Mouse (Mus musculus) CH12.LX (cell line): ENCODE data around the gene Cmklr1. TPM values are rescaled to one million over a fixed set of nuclear protein-coding genes. Genes with fewer than 3 reads are reported as not detected.

Experiments
- DNase-seq: peaks from one replicate; pipeline ENCODE4 v3.0.0-alpha.2; 2013; ENCODE audit errors: extremely low read depth
- H3K27ac ChIP-seq: 2 replicates; pipeline ENCODE4 v1.5.1; 2012; ENCODE audit warnings: low read depth, mild to moderate bottlenecking, control low read depth, moderate library complexity; ENCODE audit not compliant: insufficient read depth
- H3K27me3 ChIP-seq: replicated peaks from 2 replicates; pipeline ENCODE3; 2012; ENCODE audit warnings: inconsistent platforms
- H3K36me3 ChIP-seq, 2 experiments: replicated peaks in 1 of 2; 2 replicates each; pipeline versions ENCODE3 to v1.6.1; 2012; ENCODE audit warnings: inconsistent platforms in 1 of 2, low read length in 1 of 2, mild to moderate bottlenecking in 1 of 2, mixed read lengths in 1 of 2, moderate library complexity in 1 of 2; ENCODE audit not compliant: control insufficient read depth in 1 of 2, insufficient read depth in 1 of 2
- H3K4me1 ChIP-seq, 2 experiments: 2 replicates each; pipeline ENCODE4 v1.6.1; 2012; ENCODE audit warnings: inconsistent platforms in 1 of 2, moderate library complexity in 1 of 2; ENCODE audit not compliant: insufficient read depth in 2 of 2, control insufficient read depth in 1 of 2
- H3K4me2 ChIP-seq: 2 replicates; pipeline ENCODE4 v1.6.1; 2012; ENCODE audit warnings: low read depth, mild to moderate bottlenecking, control low read depth; ENCODE audit not compliant: poor library complexity, insufficient read depth, severe bottlenecking
- H3K4me3 ChIP-seq, 3 experiments: fragments of 150-350 bp in 1 of 3; sonication (generic) in 1 of 3; replicated peaks in 1 of 3; 2 replicates each; pipeline versions ENCODE3 to v1.5.1; 2011 to 2012; ENCODE audit warnings: low read depth in 2 of 3, low read length in 2 of 3, mild to moderate bottlenecking in 2 of 3, moderate library complexity in 2 of 3, control low read depth in 1 of 3, improper control_type of control experiment in 1 of 3, inconsistent platforms in 1 of 3, mixed read lengths in 1 of 3; ENCODE audit not compliant: poor library complexity in 1 of 3
- H3K79me2 ChIP-seq: replicated peaks from 2 replicates; pipeline ENCODE4 v1.6.1; 2012; ENCODE audit warnings: mild to moderate bottlenecking, moderate library complexity; ENCODE audit not compliant: control insufficient read depth, poor library complexity, insufficient read depth, severe bottlenecking; ENCODE audit errors: extremely low read depth
- H3K9ac ChIP-seq: 2 replicates; pipeline ENCODE4 v1.6.1; 2012; ENCODE audit warnings: low read depth, mild to moderate bottlenecking, control low read depth, moderate library complexity; ENCODE audit not compliant: insufficient read depth
- H3K9me3 ChIP-seq: replicated peaks from 2 replicates; pipeline ENCODE3; 2012; ENCODE audit warnings: low read length, inconsistent platforms, mixed read lengths
- CHD1 ChIP-seq: IDR thresholded peaks from 2 replicates; pipeline ENCODE4 v1.6.1; 2012; ENCODE audit warnings: low read depth, low read length, improper control_type of control experiment, inconsistent platforms
- CHD2 ChIP-seq: IDR thresholded peaks from 2 replicates; pipeline ENCODE4 v1.6.1; 2011; ENCODE audit warnings: low read length, improper control_type of control experiment
- CTCF ChIP-seq, 2 experiments: IDR thresholded peaks in 1 of 2; conservative IDR thresholded peaks in 1 of 2; 2 replicates each; pipeline ENCODE4 v1.5.1; 2011 to 2012; ENCODE audit warnings: low read depth in 2 of 2, low read length in 2 of 2, improper control_type of control experiment in 1 of 2, inconsistent platforms in 1 of 2, mild to moderate bottlenecking in 1 of 2, moderate library complexity in 1 of 2
- E2F4 ChIP-seq: IDR thresholded peaks from 2 replicates; pipeline ENCODE4 v1.6.1; 2011; ENCODE audit warnings: low read depth, low read length, improper control_type of control experiment; ENCODE audit not compliant: insufficient replicate concordance
- EP300 ChIP-seq: IDR thresholded peaks from 2 replicates; pipeline ENCODE4 v1.6.1; 2011; ENCODE audit warnings: low read length, improper control_type of control experiment
- ETS1 ChIP-seq: conservative IDR thresholded peaks from 2 replicates; pipeline ENCODE4 v1.6.1; 2012; ENCODE audit warnings: low read depth, mild to moderate bottlenecking, inconsistent platforms, low read length, improper control_type of control experiment, moderate library complexity
- GABPA ChIP-seq: IDR thresholded peaks from 2 replicates; pipeline ENCODE4 v1.6.1; 2012; ENCODE audit warnings: low read depth, low read length, improper control_type of control experiment, inconsistent platforms; ENCODE audit not compliant: insufficient replicate concordance
- IRF4 ChIP-seq: IDR thresholded peaks from 2 replicates; pipeline ENCODE4 v1.6.1; 2014; ENCODE audit warnings: low read depth, mild to moderate bottlenecking, inconsistent platforms, low read length, improper control_type of control experiment
- JUND ChIP-seq: conservative IDR thresholded peaks from 2 replicates; pipeline ENCODE4 v1.6.1; 2011; ENCODE audit warnings: low read depth, low read length, improper control_type of control experiment
- KAT2A ChIP-seq: IDR thresholded peaks from 2 replicates; pipeline ENCODE4 v1.6.1; 2012; ENCODE audit warnings: low read length, improper control_type of control experiment, inconsistent platforms; ENCODE audit not compliant: insufficient replicate concordance
- MAFK ChIP-seq: IDR thresholded peaks from 2 replicates; pipeline ENCODE4 v1.6.1; 2011; ENCODE audit warnings: low read length, improper control_type of control experiment; ENCODE audit not compliant: insufficient replicate concordance
- MAX ChIP-seq: IDR thresholded peaks from 2 replicates; pipeline ENCODE4 v1.6.1; 2011; ENCODE audit warnings: low read length, improper control_type of control experiment
- MAZ ChIP-seq: IDR thresholded peaks from 2 replicates; pipeline ENCODE4 v1.6.1; 2012; ENCODE audit warnings: low read depth, mild to moderate bottlenecking, inconsistent platforms, low read length, improper control_type of control experiment, moderate library complexity
- MEF2A ChIP-seq: IDR thresholded peaks from 2 replicates; pipeline ENCODE4 v1.6.1; 2014; ENCODE audit warnings: low read depth, mild to moderate bottlenecking, inconsistent platforms, low read length, improper control_type of control experiment, borderline replicate concordance
- MYC ChIP-seq: IDR thresholded peaks from 2 replicates; pipeline ENCODE4 v1.6.1; 2011; ENCODE audit warnings: low read depth, mild to moderate bottlenecking, improper control_type of control experiment, low read length
- NELFE ChIP-seq: IDR thresholded peaks from 2 replicates; pipeline ENCODE4 v1.6.1; 2011; ENCODE audit warnings: low read depth, low read length, improper control_type of control experiment
- NRF1 ChIP-seq: IDR thresholded peaks from 2 replicates; pipeline ENCODE4 v1.6.1; 2014; ENCODE audit warnings: low read depth, mild to moderate bottlenecking, inconsistent platforms, low read length, improper control_type of control experiment, moderate library complexity
- PAX5 ChIP-seq: IDR thresholded peaks from 2 replicates; pipeline ENCODE4 v1.6.1; 2012; ENCODE audit warnings: low read length, inconsistent platforms, mixed read lengths
- RAD21 ChIP-seq: IDR thresholded peaks from 2 replicates; pipeline ENCODE4 v1.6.1; 2011; ENCODE audit warnings: low read depth, mild to moderate bottlenecking, low read length, improper control_type of control experiment, moderate library complexity
- RCOR1 ChIP-seq: conservative IDR thresholded peaks from 2 replicates; pipeline ENCODE4 v1.6.1; 2012; ENCODE audit warnings: low read depth, mild to moderate bottlenecking, inconsistent platforms, low read length, improper control_type of control experiment
- SMC3 ChIP-seq: IDR thresholded peaks from 2 replicates; pipeline ENCODE4 v1.6.1; 2011; ENCODE audit warnings: low read depth, low read length, improper control_type of control experiment
- UBTF ChIP-seq: IDR thresholded peaks from 2 replicates; pipeline ENCODE4 v1.6.1; 2012; ENCODE audit warnings: low read depth, mild to moderate bottlenecking, inconsistent platforms, low read length, improper control_type of control experiment, moderate library complexity
- USF1 ChIP-seq: IDR thresholded peaks from 2 replicates; pipeline ENCODE4 v1.6.1; 2014; ENCODE audit warnings: low read depth, mild to moderate bottlenecking, inconsistent platforms, low read length, improper control_type of control experiment
- USF2 ChIP-seq: conservative IDR thresholded peaks from 2 replicates; pipeline ENCODE4 v1.6.1; 2011; ENCODE audit warnings: low read depth, low read length, improper control_type of control experiment
- ZKSCAN1 ChIP-seq: IDR thresholded peaks from 2 replicates; pipeline ENCODE4 v1.6.1; 2012; ENCODE audit warnings: low read depth, inconsistent platforms, low read length, improper control_type of control experiment, borderline replicate concordance
- ZMIZ1 ChIP-seq: IDR thresholded peaks from 2 replicates; pipeline ENCODE4 v1.6.1; 2012; ENCODE audit warnings: low read depth, mild to moderate bottlenecking, inconsistent platforms, low read length, improper control_type of control experiment
- ZNF384 ChIP-seq: IDR thresholded peaks from 2 replicates; pipeline ENCODE4 v1.6.1; 2012; ENCODE audit warnings: low read depth, low read length, improper control_type of control experiment, inconsistent platforms
- dilution Hi-C: fragments of 300-500 bp; cut with MboI; formaldehyde crosslinking; loops from 2 replicates; pipeline ENCODE4 v1.14.3; 2020; ENCODE audit warnings: low sequenced_read_pairs; ENCODE audit not compliant: extremely low pct_unique_long_range_greater_than_20kb, extremely low pct_ligation_motif_present
- in situ Hi-C: fragments of 300-500 bp; cut with MboI; formaldehyde crosslinking; loops from 3 replicates; pipeline ENCODE4 v1.14.3; 2019; ENCODE audit warnings: low sequenced_read_pairs, low pct_ligation_motif_present, low pct_unique_long_range_greater_than_20kb, mixed read lengths
- polyA plus RNA-seq: library from polyadenylated mRNA; unstranded; fragments of >175 nt; gene quantifications from 2 replicates; pipeline ENCODE4 v1.2.1, GENCODE M21; 2012; ENCODE audit warnings: low read depth; ENCODE audit not compliant: insufficient read length
- total RNA-seq, 2 experiments: library from RNA; depleted of rRNA; stranded (reverse); fragments of 300-350 nt in 1 of 2; fragments of >200 nt in 1 of 2; gene quantifications; 2 replicates each; pipeline ENCODE4 v1.2.3; 2012 to 2014

Cmklr1 gene
- total and polyA plus RNA-seq, 3 experiments: not detected

GRCm38 (mm10) chr5:113600181-113600580 is 50.0 kb downstream of the Cmklr1 start:
- dilution Hi-C loops: no loop called here
- H3K4me3 ChIP-seq: no peak overlapping the region
- peaks cover 11% of the 10 kb centered on the region for H3K9me3 ChIP-seq
- in situ Hi-C loops: no loop called here
- no peaks in the 10 kb centered on the region for H3K79me2 ChIP-seq
- no peak overlapping the region for H3K27ac ChIP-seq
- H3K9ac ChIP-seq: no peak overlapping the region
- no peak overlapping the region for H3K4me2 ChIP-seq
- H3K27me3 ChIP-seq: peaks cover 33% of the 10 kb centered on the region
- TF ChIP-seq MEF2A (no peak), ETS1 (no peak), ZMIZ1 (no peak), MAX (no peak), E2F4 (no peak), RCOR1 (no peak), NELFE (no peak), JUND (no peak), USF1 (no peak), GABPA (no peak), IRF4 (no peak), PAX5 (no peak), MAZ (no peak), KAT2A (no peak), ZKSCAN1 (no peak), USF2 (no peak), SMC3 (no peak), MYC (no peak), MAFK (no peak), UBTF (no peak)
- 0 out of 4 replicates have a peak, but pooled peaks cover 0 to 4% of the 10 kb centered on the region in 2 experiments for H3K4me1 ChIP-seq
- no peaks in the 10 kb centered on the region for H3K36me3 ChIP-seq
- DNase-seq: no peak

- dilution Hi-C loops (no loop called here), in situ Hi-C loops (no loop called here)
- DNase-seq: no peak
- no peaks in the 10 kb centered on the region for H3K36me3 ChIP-seq
- H3K9ac ChIP-seq: no peak overlapping the region
- no peaks in the 10 kb centered on the region for H3K79me2 ChIP-seq
- no peak overlapping the region for H3K27ac ChIP-seq
- TF ChIP-seq KAT2A (no peak), MYC (no peak), UBTF (no peak), EP300 (no peak), RAD21 (no peak), ZNF384 (no peak), RCOR1 (no peak), CTCF (conservative IDR thresholded peaks at IDR 0.05 in 1 of 2, IDR thresholded peaks at IDR 0.05 in 1 of 2; ENCODE audit: low read depth in 2 of 2, low read length in 2 of 2) (no peak), USF1 (no peak), CHD2 (no peak), IRF4 (no peak), ZMIZ1 (no peak), MEF2A (no peak), CHD1 (no peak), NRF1 (no peak)
- H3K27me3 ChIP-seq: peaks cover 5% of the 10 kb centered on the region
- H3K9me3 ChIP-seq: peaks cover 11% of the 10 kb centered on the region
- no peak overlapping the region for H3K4me3 ChIP-seq
- peaks cover 0 to 19% of the 10 kb centered on the region in 2 experiments; a peak in 2 of 4 replicates for H3K4me1 ChIP-seq
- no peak overlapping the region for H3K4me2 ChIP-seq
Observed at GRCm38 (mm10) chr5:113596780-113597353, 53.4 kb downstream of the Cmklr1 start.
